Mouse (Mus musculus): ENCODE data around the gene Rexo2. TPM values are rescaled to one million over a fixed set of nuclear protein-coding genes. Genes with fewer than 3 reads are reported as not detected.
A peak's percentile ranks its signal among the peaks of the same experiment; 100 is the strongest.
"Not testable (repeated sequence)": the region's sequence is repeated elsewhere in the genome, so short reads cannot be mapped to it uniquely, and the experiment has no call there.

Rexo2 gene
- total RNA-seq, 2 experiments from 2014 or later: 97.9 to 101 TPM

- no peak for DNase-seq (ENCODE audit: low spot score in 2 of 2)
- intact Hi-C loops (cut with DNase I): no loop called here
Observed at GRCm38 (mm10) chr9:48476236-48477165, 3.9 kb downstream of the Rexo2 start.

GRCm38 (mm10) chr9:48474367-48474766 lies 6.1 kb downstream of the Rexo2 start:
- intact Hi-C loops (cut with DNase I): no loop called here
- DNase-seq (ENCODE audit: low spot score in 2 of 2): no peak

GRCm38 (mm10) chr9:48473131-48473530 lies 7.3 kb downstream of the Rexo2 start:
- intact Hi-C loops (cut with DNase I): no loop called here
- no peak for DNase-seq (ENCODE audit: low spot score in 2 of 2)

- intact Hi-C loops (cut with DNase I): no loop called here
Observed at GRCm38 (mm10) chr9:48472441-48473025, 7.9 kb downstream of the Rexo2 start.

GRCm38 (mm10) chr9:48467471-48467870 lies 13.0 kb downstream of the Rexo2 start:
- DNase-seq (ENCODE audit: low spot score in 2 of 2): not testable (repeated sequence)
- intact Hi-C loops (cut with DNase I): loop anchor here (2.0 kb wide), 1 partner anchor 91 kb away; no protein-coding TSS in a partner anchor

More at GRCm38 (mm10) chr9:48472441-48473025, 7.9 kb downstream of the Rexo2 start:
- peak in 1 of 2 experiments; percentile 18 for DNase-seq (ENCODE audit: low spot score in 2 of 2)

- DNase-seq (ENCODE audit: low spot score in 2 of 2): peak in 1 of 2 experiments; percentile 29
- intact Hi-C loops (cut with DNase I): loop anchor here (2.0 kb wide), 1 partner anchor 92 kb away; no protein-coding TSS in a partner anchor
Observed at GRCm38 (mm10) chr9:48466804-48467203, 13.6 kb downstream of the Rexo2 start.

GRCm38 (mm10) chr9:48465671-48466070 lies 14.8 kb downstream of the Rexo2 start:
- DNase-seq (ENCODE audit: low spot score in 2 of 2): no peak
- intact Hi-C loops (cut with DNase I): loop anchor here (2.0 kb wide), 1 partner anchor 93 kb away; no protein-coding TSS in a partner anchor

GRCm38 (mm10) chr9:48461545-48461944 lies 18.9 kb downstream of the Rexo2 start:
- intact Hi-C loops (cut with DNase I): no loop called here
- no peak for DNase-seq (ENCODE audit: low spot score in 2 of 2)

GRCm38 (mm10) chr9:48460720-48461119 lies 19.7 kb downstream of the Rexo2 start:
- intact Hi-C loops (cut with DNase I): no loop called here
- DNase-seq (ENCODE audit: low spot score in 2 of 2): no peak

GRCm38 (mm10) chr9:48459391-48459790 lies 21.0 kb downstream of the Rexo2 start:
- no peak for DNase-seq (ENCODE audit: low spot score in 2 of 2)

GRCm38 (mm10) chr9:48458879-48459278 lies 21.5 kb downstream of the Rexo2 start:
- no peak for DNase-seq (ENCODE audit: low spot score in 2 of 2)
- intact Hi-C loops (cut with DNase I): no loop called here

More at GRCm38 (mm10) chr9:48459391-48459790, 21.0 kb downstream of the Rexo2 start:
- intact Hi-C loops (cut with DNase I): no loop called here

- intact Hi-C loops (cut with DNase I): no loop called here
- no peak for DNase-seq (ENCODE audit: low spot score in 2 of 2)
Observed at GRCm38 (mm10) chr9:48455961-48456360, 24.5 kb downstream of the Rexo2 start.

GRCm38 (mm10) chr9:48450066-48450465 lies 30.4 kb downstream of the Rexo2 start:
- DNase-seq (ENCODE audit: low spot score in 2 of 2): no peak
- intact Hi-C loops (cut with DNase I): no loop called here

GRCm38 (mm10) chr9:48447783-48448209 lies 32.6 kb downstream of the Rexo2 start:
- DNase-seq (ENCODE audit: low spot score in 2 of 2): no peak
- intact Hi-C loops (cut with DNase I): no loop called here

- DNase-seq (ENCODE audit: low spot score in 2 of 2): no peak
- intact Hi-C loops (cut with DNase I): no loop called here
Observed at GRCm38 (mm10) chr9:48444821-48445220, 35.6 kb downstream of the Rexo2 start.

GRCm38 (mm10) chr9:48443873-48444272 lies 36.5 kb downstream of the Rexo2 start:
- DNase-seq (ENCODE audit: low spot score in 2 of 2): no peak
- intact Hi-C loops (cut with DNase I): no loop called here

GRCm38 (mm10) chr9:48432449-48432848 lies 48.0 kb downstream of the Rexo2 start:
- no peak for DNase-seq (ENCODE audit: low spot score in 2 of 2)
- intact Hi-C loops (cut with DNase I): no loop called here

- intact Hi-C loops (cut with DNase I): no loop called here
- no peak for DNase-seq (ENCODE audit: low spot score in 2 of 2)
Observed at GRCm38 (mm10) chr9:48427176-48427575, 53.2 kb downstream of the Rexo2 start.

- intact Hi-C loops (cut with DNase I): no loop called here
- no peak for DNase-seq (ENCODE audit: low spot score in 2 of 2)
Observed at GRCm38 (mm10) chr9:48423256-48423655, 57.2 kb downstream of the Rexo2 start.

GRCm38 (mm10) chr9:48422382-48422781 lies 58.0 kb downstream of the Rexo2 start:
- DNase-seq (ENCODE audit: low spot score in 2 of 2): no peak
- intact Hi-C loops (cut with DNase I): no loop called here

GRCm38 (mm10) chr9:48421561-48421960 lies 58.9 kb downstream of the Rexo2 start:
- DNase-seq (ENCODE audit: low spot score in 2 of 2): no peak

More at GRCm38 (mm10) chr9:48421561-48421960, 58.9 kb downstream of the Rexo2 start:
- intact Hi-C loops (cut with DNase I): no loop called here
